Mouse (Mus musculus) hindbrain, embryonic 15.5 days (tissue): ENCODE data around the gene Zfp217. TPM values are rescaled to one million over a fixed set of nuclear protein-coding genes. Genes with fewer than 3 reads are reported as not detected.
A peak's percentile ranks its signal among the peaks of the same experiment; 100 is the strongest.

Experiments
- ATAC-seq: fragments of 200-750 bp; cut with Nextera tagmentation; 2 replicates; pipeline ENCODE4 v1.8.0; 2017; ENCODE audit warnings: low read depth, moderate number of reproducible peaks, moderate TSS enrichment; ENCODE audit not compliant: low FRiP score
- H3K27ac ChIP-seq: fragments of 300-500 bp; sonication (generic); replicated peaks from 2 replicates; pipeline ENCODE4 v1.5.1; 2015; ENCODE audit warnings: mild to moderate bottlenecking, inconsistent platforms
- H3K27me3 ChIP-seq: fragments of 300-500 bp; sonication (generic); 2 replicates; pipeline ENCODE4 v1.6.1; 2015; ENCODE audit warnings: control low read depth, inconsistent platforms
- H3K36me3 ChIP-seq: fragments of 300-500 bp; sonication (generic); 2 replicates; pipeline ENCODE4 v1.6.1; 2015; ENCODE audit warnings: control low read depth, inconsistent platforms
- H3K4me1 ChIP-seq: fragments of 300-500 bp; sonication (generic); replicated peaks from 2 replicates; pipeline ENCODE4 v1.6.1; 2015; ENCODE audit warnings: control low read depth, inconsistent platforms
- H3K4me2 ChIP-seq: fragments of 300-500 bp; sonication (generic); 2 replicates; pipeline ENCODE4 v1.6.1; 2015; ENCODE audit warnings: moderate library complexity, mild to moderate bottlenecking, inconsistent platforms
- H3K4me3 ChIP-seq: fragments of 300-500 bp; sonication (generic); 2 replicates; pipeline ENCODE4 v1.5.1; 2015; ENCODE audit warnings: mild to moderate bottlenecking, inconsistent platforms
- H3K9ac ChIP-seq: fragments of 300-500 bp; sonication (generic); 2 replicates; pipeline ENCODE4 v1.6.1; 2015; ENCODE audit warnings: inconsistent platforms
- H3K9me3 ChIP-seq: fragments of 300-500 bp; sonication (generic); 2 replicates; pipeline ENCODE4 v1.6.1; 2016; ENCODE audit warnings: control low read depth, inconsistent platforms
- WGBS: fragments of 180-500 bp; shearing (Covaris S2); methylation state at CpG from one replicate; pipeline ENCODE4 v1.1.7; 2015; 5-methylcytosine and 5-hydroxymethylcytosine counted together
- polyA plus RNA-seq: library from polyadenylated mRNA; unstranded; fragments of >200 nt; fragmentation: Nextera tagmentation; extraction: Ambion mirVana; gene quantifications from 2 replicates; pipeline ENCODE4 v1.2.1, GENCODE M21; 2015

The Zfp217 gene
- polyA plus RNA-seq, 1 experiment from 2014 or later = 1.7 TPM

- Histone ChIP-seq H3K36me3 (no peaks in the 10 kb centered on the region), H3K4me2 (peak overlapping the region; percentile 80), H3K4me1 (peaks cover 51% of the 10 kb centered on the region), H3K27ac (peak overlapping the region; percentile 84), H3K9ac (peak overlapping the region; percentile 78), H3K4me3 (peak overlapping the region; percentile 83), H3K27me3 (0 out of 2 replicates have a peak, but pooled peaks cover 4% of the 10 kb centered on the region), H3K9me3 (no peaks in the 10 kb centered on the region)
- peak; percentile 12 for ATAC-seq
- under 1% methylated on average over 48 of the region's 48 CpGs for WGBS
Observed at GRCm38 (mm10) chr2:170129923-170130779, 17.8 kb downstream of the Zfp217 start.

DNA sequence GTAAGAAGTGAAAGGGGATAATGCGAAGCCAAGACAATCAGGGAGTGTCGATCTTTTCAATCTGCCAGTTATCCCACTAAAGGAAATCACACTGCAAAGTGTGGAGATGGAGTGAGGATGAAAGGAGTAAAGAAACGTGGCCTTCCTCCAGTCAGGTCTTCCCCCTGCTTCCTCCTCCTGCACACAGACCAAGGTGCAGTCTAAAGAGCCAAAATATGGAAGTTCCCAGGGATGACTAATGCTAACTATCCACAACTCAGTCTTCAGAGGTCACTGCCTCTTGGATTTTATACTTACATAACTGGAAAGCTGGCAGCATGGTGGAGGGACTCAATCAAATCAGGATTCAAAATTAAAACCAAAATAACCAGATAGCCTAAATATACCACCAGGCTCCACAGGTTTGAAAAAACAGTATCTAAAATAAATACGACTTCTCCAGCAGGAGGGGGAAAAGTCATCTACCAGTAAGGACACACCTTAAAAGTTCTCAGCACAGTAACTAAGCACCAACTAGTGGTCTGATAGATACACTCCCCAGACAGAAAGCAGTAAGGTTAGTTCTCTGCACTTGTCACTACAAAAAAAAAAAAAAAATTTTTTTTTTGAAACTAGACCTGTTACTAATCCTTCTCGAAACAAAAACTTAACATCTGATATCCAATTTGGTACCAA, 18.5 kb downstream of the Zfp217 start:
- Histone ChIP-seq H3K36me3 (no peaks in the 10 kb centered on the region), H3K4me2 (peak overlapping the region; percentile 80), H3K27me3 (no peaks in the 10 kb centered on the region), H3K4me1 (peaks cover 51% of the 10 kb centered on the region), H3K27ac (no peak overlapping the region), H3K4me3 (no peak overlapping the region; the same call in 1 of the 2 replicates), H3K9me3 (no peaks in the 10 kb centered on the region), H3K9ac (0 out of 2 replicates have a peak overlapping the region, but pooled peaks have one; percentile 78)
- ATAC-seq = no peak
- WGBS = 24% methylated on average over 5 of the region's 5 CpGs

GRCm38 (mm10) chr2:170128461-170129247, 19.2 kb downstream of the Zfp217 start:
- H3K4me1 ChIP-seq = peaks cover 51% of the 10 kb centered on the region
- 30% methylated on average over 7 of the region's 7 CpGs for WGBS

GRCm38 (mm10) chr2:170127523-170127922, 20.4 kb downstream of the Zfp217 start:
- Histone ChIP-seq H3K27ac (no peak overlapping the region), H3K27me3 (no peaks in the 10 kb centered on the region), H3K4me2 (no peak overlapping the region), H3K36me3 (no peaks in the 10 kb centered on the region), H3K4me3 (no peak overlapping the region), H3K9ac (no peak overlapping the region), H3K4me1 (peaks cover 40% of the 10 kb centered on the region), H3K9me3 (no peaks in the 10 kb centered on the region)
- WGBS = 56% methylated on average over 3 of the region's 3 CpGs
- no peak for ATAC-seq

More at GRCm38 (mm10) chr2:170128461-170129247, 19.2 kb downstream of the Zfp217 start:
- no peak overlapping the region for H3K4me3 ChIP-seq
- H3K4me2 ChIP-seq = peak overlapping the region; percentile 80; the same call in 1 of the 2 replicates
- no peaks in the 10 kb centered on the region for H3K27me3 ChIP-seq
- no peaks in the 10 kb centered on the region for H3K36me3 ChIP-seq
- H3K27ac ChIP-seq = 0 out of 2 replicates have a peak overlapping the region, but pooled peaks have one; percentile 2
- no peaks in the 10 kb centered on the region for H3K9me3 ChIP-seq
- no peak for ATAC-seq
- no peak overlapping the region for H3K9ac ChIP-seq

DNA sequence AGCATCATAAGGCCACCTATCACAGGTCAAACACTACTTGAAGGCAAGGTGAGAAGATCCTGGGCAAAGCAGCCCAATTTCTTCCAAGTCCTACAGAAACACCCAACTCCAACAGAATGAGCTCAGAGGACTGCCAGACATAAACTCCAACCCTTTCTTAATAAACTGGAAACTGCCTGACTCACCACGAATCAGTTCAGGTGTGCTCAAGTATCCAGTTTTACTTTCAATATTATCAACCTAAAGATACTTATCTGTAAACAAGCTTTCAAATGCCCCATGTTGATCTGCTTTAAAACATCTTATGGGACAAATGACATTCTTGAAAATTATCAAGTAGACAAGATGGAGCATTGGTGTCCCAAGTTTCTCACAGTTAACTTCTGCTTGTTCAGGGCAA, 21.6 kb downstream of the Zfp217 start:
- H3K4me1 ChIP-seq = peaks cover 31% of the 10 kb centered on the region
- H3K9me3 ChIP-seq = no peaks in the 10 kb centered on the region
- no peaks in the 10 kb centered on the region for H3K27me3 ChIP-seq
- WGBS = 93% methylated on average over 1 of the region's 1 CpGs
- ATAC-seq = no peak
- no peak overlapping the region for H3K4me3 ChIP-seq
- no peak overlapping the region for H3K9ac ChIP-seq
- no peaks in the 10 kb centered on the region for H3K36me3 ChIP-seq
- H3K4me2 ChIP-seq = no peak overlapping the region
- no peak overlapping the region for H3K27ac ChIP-seq

- no peak for ATAC-seq
- Histone ChIP-seq H3K9me3 (no peaks in the 10 kb centered on the region), H3K4me3 (no peak overlapping the region), H3K4me1 (peaks cover 11% of the 10 kb centered on the region), H3K27ac (no peak overlapping the region), H3K9ac (no peak overlapping the region), H3K36me3 (peaks cover 9% of the 10 kb centered on the region; the same call in 1 of the 2 replicates), H3K4me2 (no peak overlapping the region), H3K27me3 (no peaks in the 10 kb centered on the region)
- 88% methylated on average over 7 of the region's 7 CpGs for WGBS
Observed at GRCm38 (mm10) chr2:170122197-170122596, 25.7 kb downstream of the Zfp217 start.

DNA sequence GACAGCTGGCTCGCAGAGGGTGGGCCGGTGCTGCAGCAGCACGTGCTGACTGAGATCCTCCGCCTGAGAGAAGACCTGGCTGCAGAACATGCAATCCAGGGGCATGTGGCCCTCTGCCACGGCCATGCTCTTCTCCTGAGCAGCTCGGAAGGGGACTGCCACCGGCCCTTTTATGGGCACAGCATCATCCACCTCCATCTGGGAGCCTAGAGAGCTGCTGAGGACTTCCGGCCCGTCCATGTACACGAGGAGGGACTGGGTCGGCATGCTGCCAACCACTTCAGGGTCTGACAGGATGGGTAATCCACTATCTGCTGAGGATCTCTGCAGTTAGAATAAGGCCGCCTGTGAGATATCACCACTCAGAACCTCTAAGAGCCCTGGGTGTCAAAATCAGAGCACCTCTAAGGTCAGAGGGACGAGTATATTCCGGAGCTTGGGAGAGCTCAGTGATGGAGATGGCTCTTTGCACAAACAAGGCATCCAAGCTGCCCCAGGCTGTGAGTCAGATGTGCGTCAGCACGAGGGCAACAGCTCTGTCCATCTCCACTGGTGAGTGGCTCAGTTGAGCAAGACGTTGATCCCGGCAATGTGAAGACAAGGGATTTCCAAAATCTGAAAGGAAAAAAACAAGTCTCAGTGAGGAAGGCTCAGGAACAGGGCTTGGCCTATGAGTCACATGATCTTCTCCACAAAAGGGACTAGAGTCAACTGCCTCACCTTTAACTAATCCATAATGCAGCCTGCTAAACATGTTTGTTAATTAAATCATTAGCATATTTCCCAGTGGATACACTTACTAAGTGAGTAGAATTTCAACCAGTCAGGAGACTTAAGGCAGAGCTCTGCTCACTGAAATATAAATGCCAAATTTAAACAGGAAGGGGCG, 27.5 kb downstream of the Zfp217 start:
- WGBS = 89% methylated on average over 19 of the region's 19 CpGs
- no peak overlapping the region for H3K4me2 ChIP-seq
- H3K4me1 ChIP-seq = 0 out of 2 replicates have a peak, but pooled peaks cover 4% of the 10 kb centered on the region
- H3K9ac ChIP-seq = no peak overlapping the region
- no peaks in the 10 kb centered on the region for H3K27me3 ChIP-seq
- no peak overlapping the region for H3K27ac ChIP-seq
- ATAC-seq = no peak
- no peak overlapping the region for H3K4me3 ChIP-seq
- H3K36me3 ChIP-seq = peaks cover 9% of the 10 kb centered on the region; the same call in 1 of the 2 replicates
- no peaks in the 10 kb centered on the region for H3K9me3 ChIP-seq

GRCm38 (mm10) chr2:170116704-170117281, 31.1 kb downstream of the Zfp217 start:
- 53% methylated on average over 4 of the region's 4 CpGs for WGBS
- Histone ChIP-seq H3K9ac (no peak overlapping the region), H3K4me1 (0 out of 2 replicates have a peak, but pooled peaks cover 11% of the 10 kb centered on the region), H3K4me2 (no peak overlapping the region), H3K27ac (no peak overlapping the region), H3K27me3 (no peaks in the 10 kb centered on the region), H3K9me3 (no peaks in the 10 kb centered on the region), H3K36me3 (peaks cover 9% of the 10 kb centered on the region; the same call in 1 of the 2 replicates), H3K4me3 (no peak overlapping the region)
- ATAC-seq = no peak

GRCm38 (mm10) chr2:170110306-170110705, 37.6 kb downstream of the Zfp217 start:
- Histone ChIP-seq H3K36me3 (no peaks in the 10 kb centered on the region), H3K4me2 (no peak overlapping the region), H3K4me3 (no peak overlapping the region), H3K4me1 (0 out of 2 replicates have a peak, but pooled peaks cover 7% of the 10 kb centered on the region), H3K9me3 (no peaks in the 10 kb centered on the region), H3K27me3 (no peaks in the 10 kb centered on the region), H3K27ac (no peak overlapping the region), H3K9ac (no peak overlapping the region)
- ATAC-seq = no peak
- 78% methylated on average over 8 of the region's 8 CpGs for WGBS

GRCm38 (mm10) chr2:170109528-170109927, 38.4 kb downstream of the Zfp217 start:
- Histone ChIP-seq H3K4me3 (no peak overlapping the region), H3K27ac (no peak overlapping the region)
- no peak for ATAC-seq

More at GRCm38 (mm10) chr2:170109528-170109927, 38.4 kb downstream of the Zfp217 start:
- WGBS = 26% methylated on average over 5 of the region's 5 CpGs
- H3K4me1 ChIP-seq = 0 out of 2 replicates have a peak, but pooled peaks cover 7% of the 10 kb centered on the region
- no peaks in the 10 kb centered on the region for H3K36me3 ChIP-seq
- H3K9me3 ChIP-seq = no peaks in the 10 kb centered on the region
- H3K4me2 ChIP-seq = no peak overlapping the region
- H3K9ac ChIP-seq = no peak overlapping the region
- H3K27me3 ChIP-seq = no peaks in the 10 kb centered on the region
